Mouse (Mus musculus): ENCODE data around the gene Gm39566.

GRCm38 (mm10) chr11:69776488-69776887 is 38.6 kb downstream of the Gm39566 start:
- TF ChIP-seq CTCF (conservative IDR thresholded peaks at IDR 0.05; ENCODE audit: insufficient read depth, insufficient read length, low read depth, low read length) (no peak), POLR2A (IDR thresholded peaks at IDR 0.05; ENCODE audit: low read depth, low read length) (no peak)
